Mouse (Mus musculus) gastrocnemius, adult 18-20 months (tissue): Measurements from ENCODE around the gene Bud23. TPM values are rescaled to one million over a fixed set of nuclear protein-coding genes. Genes with fewer than 3 reads are reported as not detected.
"Not testable (repeated sequence)": the region's sequence is repeated elsewhere in the genome, so short reads cannot be mapped to it uniquely, and the experiment has no call there.

Source experiments
- DNase-seq: peaks from one replicate; pipeline ENCODE4 v3.0.0; 2021; ENCODE audit warnings: low spot score
- long read RNA-seq, 2 experiments: library from polyadenylated mRNA; stranded (forward); transcript quantifications; one replicate each; pipeline ENCODE4 v2.0.0; 2021
- total RNA-seq, 2 experiments: library from RNA; stranded (reverse); gene quantifications; 2 replicates each; pipeline ENCODE4 v1.2.3; 2021

Bud23 gene
- 10 to 100 TPM; 28.2 to 35.7 TPM for total RNA-seq
- long read RNA-seq, experiment 1, partial matches to known transcripts, result 55 of 57 reads
- long read RNA-seq, experiment 1, other reads (novel, unspliced or antisense), result 0 of 57 reads
- long read RNA-seq, experiment 2, partial matches to known transcripts, result 39 of 42 reads
- long read RNA-seq, experiment 2, other reads (novel, unspliced or antisense), result 1 of 42 reads

DNA sequence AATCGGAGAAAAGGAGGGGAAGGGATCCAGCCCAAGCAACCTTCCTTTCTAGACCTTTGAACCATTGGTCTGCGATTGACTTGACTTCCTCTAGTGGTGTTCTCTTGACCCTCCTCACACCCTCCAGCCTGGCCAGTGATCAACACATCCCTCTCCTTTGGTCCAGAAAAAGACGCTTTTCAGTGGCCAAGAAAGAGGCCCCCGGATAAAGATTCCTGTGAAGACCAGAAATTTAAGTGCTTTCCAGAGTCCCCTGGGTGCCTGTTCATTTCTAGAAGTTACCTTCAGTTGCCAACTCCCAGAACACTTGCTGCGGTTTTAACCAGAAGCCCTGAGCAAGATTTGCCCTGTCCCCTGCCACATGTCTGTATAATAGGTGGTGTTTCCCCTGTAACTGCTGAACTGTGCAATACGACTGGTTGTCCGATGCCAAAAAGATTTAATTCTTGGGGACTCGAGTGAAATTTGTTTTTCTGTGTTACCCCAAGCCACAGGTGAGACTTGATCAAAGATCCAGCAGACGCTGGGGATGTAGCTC, at the start of gene Bud23:
TSS of gene Bud23 (minus strand) at position 51 of the 538 bp plus-strand sequence.
- DNase-seq, result not testable (repeated sequence)

GRCm38 (mm10) chr5:135113782-135114181, 49.0 kb upstream of the Bud23 start:
- no peak for DNase-seq

DNA sequence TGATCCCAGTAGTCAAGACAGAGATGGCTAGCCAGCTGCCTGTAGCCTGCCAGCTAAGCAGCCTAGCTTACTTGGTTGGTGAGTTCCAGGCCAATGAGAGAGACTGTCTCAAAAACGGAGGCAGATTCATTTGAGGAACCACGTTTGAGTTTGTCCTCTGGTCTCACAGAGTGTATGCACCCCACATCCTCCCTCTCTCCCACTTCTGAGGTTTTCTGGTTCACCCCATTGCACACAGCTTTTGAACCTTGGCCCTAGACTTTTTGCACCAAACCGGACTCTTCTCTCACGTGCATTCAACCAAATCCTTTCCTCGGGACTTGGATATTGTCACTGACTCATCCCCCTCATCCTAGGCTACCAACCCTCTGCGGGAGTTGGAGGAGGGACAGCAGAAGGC, 45.2 kb upstream of the Bud23 start:
- DNase-seq, result no peak

- DNase-seq, result peak; percentile 46
These were observed 44.7 kb upstream of the Bud23 start for GRCm38 (mm10) chr5:135109426-135109825.

GRCm38 (mm10) chr5:135109017-135109416, 44.3 kb upstream of the Bud23 start:
- no peak for DNase-seq

- peak; percentile 95 for DNase-seq
These were observed 43.1 kb upstream of the Bud23 start for GRCm38 (mm10) chr5:135107521-135108501.

GRCm38 (mm10) chr5:135106758-135107256, 42.0 kb upstream of the Bud23 start:
- peak; percentile 92 for DNase-seq

GRCm38 (mm10) chr5:135103999-135104660, 39.4 kb upstream of the Bud23 start:
- no peak for DNase-seq

GRCm38 (mm10) chr5:135100981-135101380, 36.2 kb upstream of the Bud23 start:
- DNase-seq, result no peak

GRCm38 (mm10) chr5:135089653-135090052, 24.9 kb upstream of the Bud23 start, which contains the start of gene Mlxipl:
TSS of gene Mlxipl (plus strand) at chr5:135089890.
- DNase-seq, result no peak

DNA sequence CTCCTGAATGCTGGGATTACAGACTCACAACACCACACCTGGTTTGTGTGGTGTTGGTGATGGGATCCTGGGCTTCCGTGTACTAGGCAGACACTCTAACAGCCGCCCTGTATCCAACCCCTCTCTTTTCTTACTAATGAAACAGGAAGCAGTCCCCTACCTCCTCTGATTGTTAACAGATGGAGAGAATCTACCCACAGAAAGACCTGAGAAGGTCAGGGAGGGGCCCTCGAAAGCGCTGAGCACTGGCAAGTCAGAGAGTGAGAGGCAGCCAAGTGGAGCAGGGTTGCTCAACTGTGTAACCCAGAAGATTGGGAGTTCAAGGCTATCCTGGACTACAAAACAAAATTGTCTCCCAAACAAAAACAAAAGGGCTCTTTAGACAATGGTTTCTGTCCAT, 22.1 kb upstream of the Bud23 start:
- DNase-seq, result no peak

- DNase-seq, result no peak
These were observed 15.8 kb upstream of the Bud23 start for GRCm38 (mm10) chr5:135080539-135080938.

- DNase-seq, result no peak
These were observed 14.8 kb upstream of the Bud23 start for GRCm38 (mm10) chr5:135079578-135079977.

GRCm38 (mm10) chr5:135078482-135078810, 13.7 kb upstream of the Bud23 start:
- no peak for DNase-seq

GRCm38 (mm10) chr5:135077564-135078481, 13.1 kb upstream of the Bud23 start, which contains the start of gene Vps37d:
TSS of gene Vps37d (minus strand) at chr5:135078266.
- peak; percentile 93 for DNase-seq

DNA sequence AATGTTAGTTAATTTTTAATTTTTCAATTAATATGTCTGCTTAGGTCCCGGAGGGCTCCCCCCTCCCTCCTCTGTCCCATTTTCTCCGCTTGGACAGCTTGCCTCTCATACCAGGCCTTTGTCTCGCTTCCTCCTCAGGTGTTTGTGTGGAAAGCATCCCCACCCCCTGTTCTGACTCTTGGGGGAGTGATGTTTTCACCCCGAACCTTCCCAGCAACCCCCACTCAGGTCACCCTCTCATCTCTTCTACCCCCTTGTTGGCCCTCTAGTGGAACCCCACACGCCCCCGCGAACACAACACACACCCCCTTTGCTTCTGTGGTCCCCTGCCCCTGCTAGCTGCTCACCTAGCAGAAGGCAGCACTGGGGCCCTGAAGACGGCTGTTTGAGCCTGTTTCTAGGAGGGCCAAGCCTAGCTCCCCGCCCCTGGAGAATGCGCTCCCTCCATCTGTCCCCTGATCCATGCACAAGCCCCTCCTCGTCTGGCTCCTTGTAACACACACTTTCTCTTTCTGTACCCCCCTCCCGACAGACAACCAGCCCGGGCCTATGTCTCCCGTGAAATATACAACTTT, 12.3 kb upstream of the Bud23 start:
- DNase-seq, result peak; percentile 10

GRCm38 (mm10) chr5:135076368-135076767, 11.6 kb upstream of the Bud23 start:
- no peak for DNase-seq

GRCm38 (mm10) chr5:135075655-135076054, 10.9 kb upstream of the Bud23 start:
- DNase-seq, result no peak

DNA sequence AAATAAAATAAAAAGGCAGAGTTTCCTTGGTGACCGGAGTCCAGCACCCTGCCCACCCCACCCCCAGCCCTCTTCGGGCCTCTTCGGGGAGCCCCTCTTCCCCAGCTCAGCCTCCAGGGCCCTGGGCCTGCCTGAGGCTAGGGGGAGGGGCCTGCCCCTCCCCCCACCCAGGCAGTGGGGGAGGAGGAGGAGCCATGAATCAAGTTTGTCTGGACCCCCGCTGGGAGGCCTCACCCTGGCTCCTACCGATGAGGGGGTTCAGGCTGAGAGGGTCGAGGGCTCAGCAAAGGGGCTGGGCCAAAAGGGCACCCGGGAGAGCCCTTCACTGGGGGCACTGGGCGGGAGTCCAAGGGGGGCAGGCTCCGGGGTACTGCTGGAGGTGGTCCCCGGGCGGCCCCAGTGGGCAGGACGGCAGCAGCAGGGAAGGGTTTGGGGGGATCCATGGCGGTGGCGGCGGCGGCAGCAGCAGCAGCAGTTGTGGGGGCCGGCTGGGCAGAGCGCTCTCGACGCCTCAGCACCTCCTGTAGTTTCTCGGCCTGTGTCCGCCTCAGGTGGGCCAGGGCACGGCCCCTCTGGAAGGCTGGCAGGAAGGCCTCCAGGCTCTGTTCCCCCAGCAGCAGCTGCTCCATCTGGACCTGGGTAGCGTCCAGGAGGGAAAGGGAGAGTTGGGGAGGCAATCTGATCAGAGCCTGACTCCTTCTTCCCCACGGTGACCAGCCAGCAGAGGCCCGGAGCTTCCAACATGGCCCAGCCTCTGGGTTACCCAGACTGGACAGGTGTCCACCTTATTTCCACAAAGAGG, 8.8 kb upstream of the Bud23 start:
- DNase-seq, result no peak
